Mouse (Mus musculus) heart, embryonic 14.5 days (tissue): ENCODE measurements around the gene Cops7a. TPM values are rescaled to one million over a fixed set of nuclear protein-coding genes. Genes with fewer than 3 reads are reported as not detected.

Experiments used
- ATAC-seq: fragments of 200-750 bp; cut with Nextera tagmentation; 2 replicates; pipeline ENCODE4 v1.8.0; 2017; ENCODE audit warnings: low read depth, moderate TSS enrichment; ENCODE audit not compliant: insufficient number of reproducible peaks, insufficient read depth, low FRiP score
- H3K27ac ChIP-seq, 2 experiments: fragments of 200-500 bp in 1 of 2; fragments of 300-500 bp in 1 of 2; sonication (generic) in 1 of 2; replicated peaks in 1 of 2; 2 replicates each; pipeline ENCODE4 v1.5.1; 2012 to 2014; ENCODE audit warnings: low read depth in 2 of 2, low read length in 2 of 2, control low read depth in 1 of 2, mild to moderate bottlenecking in 1 of 2, mixed read lengths in 1 of 2; ENCODE audit not compliant: control insufficient read depth in 1 of 2, insufficient read depth in 1 of 2
- H3K27me3 ChIP-seq: fragments of 300-500 bp; sonication (generic); 2 replicates; pipeline ENCODE4 v1.6.1; 2014; ENCODE audit warnings: mild to moderate bottlenecking, low read length, control low read depth; ENCODE audit not compliant: control insufficient read depth, insufficient read depth
- H3K36me3 ChIP-seq: fragments of 300-500 bp; sonication (generic); 2 replicates; pipeline ENCODE4 v1.6.1; 2014; ENCODE audit warnings: mild to moderate bottlenecking, control low read depth, low read length, mixed read lengths; ENCODE audit not compliant: control insufficient read depth, insufficient read depth
- H3K4me1 ChIP-seq, 2 experiments: fragments of 200-500 bp in 1 of 2; fragments of 300-500 bp in 1 of 2; sonication (generic) in 1 of 2; 2 replicates each; pipeline ENCODE4 v1.6.1; 2012 to 2014; ENCODE audit warnings: low read length in 2 of 2, control low read depth in 1 of 2, mixed read lengths in 1 of 2; ENCODE audit not compliant: control insufficient read depth in 2 of 2, insufficient read depth in 2 of 2
- H3K4me2 ChIP-seq: fragments of 300-500 bp; sonication (generic); 2 replicates; pipeline ENCODE4 v1.6.1; 2014; ENCODE audit warnings: mild to moderate bottlenecking, low read length
- H3K4me3 ChIP-seq, 2 experiments: fragments of 200-500 bp in 1 of 2; fragments of 300-500 bp in 1 of 2; sonication (generic) in 1 of 2; 2 replicates each; pipeline ENCODE4 v1.5.1; 2012 to 2014; ENCODE audit warnings: low read length in 2 of 2, mild to moderate bottlenecking in 2 of 2, control low read depth in 1 of 2, low read depth in 1 of 2, moderate library complexity in 1 of 2; ENCODE audit not compliant: control insufficient read depth in 1 of 2, insufficient read depth in 1 of 2
- H3K9ac ChIP-seq: fragments of 300-500 bp; sonication (generic); 2 replicates; pipeline ENCODE4 v1.6.1; 2014; ENCODE audit warnings: mild to moderate bottlenecking, low read length
- H3K9me3 ChIP-seq: fragments of 300-500 bp; sonication (generic); 2 replicates; pipeline ENCODE4 v1.6.1; 2016; ENCODE audit warnings: low read length, control low read depth; ENCODE audit not compliant: control insufficient read depth
- WGBS: fragments of 180-500 bp; shearing (Covaris S2); extraction: QIAGEN DNeasy Blood & Tissue Kit; methylation state at CpG from one replicate; pipeline ENCODE4 v1.1.7; 2014; 5-methylcytosine and 5-hydroxymethylcytosine counted together
- polyA plus RNA-seq: library from polyadenylated mRNA; unstranded; fragments of >200 nt; fragmentation: Nextera tagmentation; extraction: Ambion mirVana; gene quantifications from 2 replicates; pipeline ENCODE4 v1.2.1, GENCODE M21; 2014

The Cops7a gene
- polyA plus RNA-seq, 1 experiment from 2014 or later: 135 TPM

- no peaks in the 10 kb centered on the region for H3K27me3 ChIP-seq
- peaks cover 25% of the 10 kb centered on the region for H3K36me3 ChIP-seq
- under 1% methylated on average over 68 of the region's 89 CpGs for WGBS
- peaks cover 35 to 47% of the 10 kb centered on the region in 2 experiments for H3K4me1 ChIP-seq
- no peaks in the 10 kb centered on the region for H3K9me3 ChIP-seq
- peak overlapping the region; percentile 82 to 98 for H3K4me3 ChIP-seq
- peak overlapping the region; percentile 97 for H3K4me2 ChIP-seq
- peak overlapping the region; percentile 100 for H3K9ac ChIP-seq
- peak overlapping the region; percentile 99 to 100 for H3K27ac ChIP-seq
- peak; percentile 71 for ATAC-seq
Observed at GRCm38 (mm10) chr6:124917518-124918330, 47.6 kb downstream of the Cops7a start.

- H3K27me3 ChIP-seq: no peaks in the 10 kb centered on the region
- peaks cover 25% of the 10 kb centered on the region for H3K36me3 ChIP-seq
- WGBS: under 1% methylated on average over 25 of the region's 67 CpGs
- H3K4me3 ChIP-seq: peak overlapping the region; percentile 82 to 98
- no peaks in the 10 kb centered on the region for H3K9me3 ChIP-seq
- peak overlapping the region; percentile 93 to 100 for H3K27ac ChIP-seq
- H3K4me1 ChIP-seq: peaks cover 35 to 48% of the 10 kb centered on the region in 2 experiments
- peak; percentile 66 for ATAC-seq
- peak overlapping the region; percentile 97 for H3K4me2 ChIP-seq
- peak overlapping the region; percentile 100 for H3K9ac ChIP-seq
Observed at GRCm38 (mm10) chr6:124916695-124917517, 48.4 kb downstream of the Cops7a start.

GRCm38 (mm10) chr6:124915942-124916694 is 49.2 kb downstream of the Cops7a start:
- peaks cover 36 to 51% of the 10 kb centered on the region in 2 experiments for H3K4me1 ChIP-seq
- no peak for ATAC-seq
- WGBS: 8% methylated on average over 12 of the region's 12 CpGs

GRCm38 (mm10) chr6:124915160-124915941 is 50.0 kb downstream of the Cops7a start:
- ATAC-seq: no peak
- Histone ChIP-seq H3K27me3 (peaks cover 3% of the 10 kb centered on the region; the same call in 1 of the 2 replicates), H3K4me1 (peaks cover 31 to 47% of the 10 kb centered on the region in 2 experiments), H3K4me3 (peak overlapping the region; percentile 82 to 98), H3K27ac (no peak overlapping the region), H3K9me3 (no peaks in the 10 kb centered on the region), H3K4me2 (peak overlapping the region; percentile 97), H3K9ac (peak overlapping the region; percentile 100), H3K36me3 (peaks cover 25% of the 10 kb centered on the region)
- WGBS: 17% methylated on average over 22 of the region's 22 CpGs

More at GRCm38 (mm10) chr6:124915942-124916694, 49.2 kb downstream of the Cops7a start:
- Histone ChIP-seq H3K4me3 (peak overlapping the region; percentile 82 to 98), H3K36me3 (peaks cover 25% of the 10 kb centered on the region), H3K27me3 (no peaks in the 10 kb centered on the region), H3K9me3 (no peaks in the 10 kb centered on the region), H3K27ac (peak overlapping the region in 1 of 2 experiments; percentile 100; a peak in 2 of 4 replicates), H3K4me2 (peak overlapping the region; percentile 97), H3K9ac (peak overlapping the region; percentile 100)

GRCm38 (mm10) chr6:124914511-124914910 is 50.8 kb downstream of the Cops7a start:
- Histone ChIP-seq H3K4me1 (peaks cover 34 to 51% of the 10 kb centered on the region in 2 experiments), H3K36me3 (peaks cover 25% of the 10 kb centered on the region), H3K4me3 (no peak overlapping the region), H3K9ac (peak overlapping the region; percentile 100; the same call in 1 of the 2 replicates), H3K27me3 (peaks cover 4% of the 10 kb centered on the region; the same call in 1 of the 2 replicates), H3K27ac (no peak overlapping the region), H3K4me2 (peak overlapping the region; percentile 97; the same call in 1 of the 2 replicates), H3K9me3 (no peaks in the 10 kb centered on the region)
- 90% methylated on average over 7 of the region's 7 CpGs for WGBS
- ATAC-seq: no peak

DNA sequence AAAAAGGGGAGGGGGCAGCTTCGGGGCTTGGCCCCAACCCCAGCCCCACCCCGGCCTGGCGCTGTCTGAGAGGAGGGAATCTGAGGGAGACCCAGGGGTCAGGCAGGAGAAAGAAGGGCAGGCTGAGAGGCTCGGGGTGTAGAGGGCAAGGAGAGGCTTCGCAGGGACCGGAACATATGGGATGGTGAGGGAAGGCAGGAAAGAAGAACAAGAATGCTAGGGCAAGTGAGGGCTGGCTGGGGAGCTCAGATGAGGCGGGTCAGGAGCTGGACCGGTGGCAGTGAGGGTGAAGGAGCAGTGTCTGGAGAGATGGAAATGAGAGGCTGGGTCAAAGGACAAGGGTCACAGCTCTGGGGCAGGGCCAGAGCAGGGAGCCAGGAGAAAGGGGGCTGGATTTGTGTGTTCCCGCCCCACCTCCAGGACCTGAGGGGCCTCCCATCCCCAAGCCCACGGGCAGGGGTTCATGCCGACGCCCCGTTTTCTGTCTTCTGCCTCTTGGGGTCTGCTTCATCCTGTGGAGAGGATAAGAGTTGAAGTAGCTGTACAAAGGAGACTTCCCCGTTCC is 51.5 kb downstream of the Cops7a start:
- H3K9ac ChIP-seq: no peak overlapping the region
- H3K27me3 ChIP-seq: peaks cover 4% of the 10 kb centered on the region; the same call in 1 of the 2 replicates
- no peaks in the 10 kb centered on the region for H3K9me3 ChIP-seq
- peaks cover 25% of the 10 kb centered on the region for H3K36me3 ChIP-seq
- no peak overlapping the region for H3K4me3 ChIP-seq
- no peak for ATAC-seq
- peaks cover 29 to 45% of the 10 kb centered on the region in 2 experiments for H3K4me1 ChIP-seq
- H3K27ac ChIP-seq: 0 out of 4 replicates have a peak overlapping the region, but pooled peaks of 1 of the 2 experiments have one; percentile 8
- 78% methylated on average over 12 of the region's 14 CpGs for WGBS
- no peak overlapping the region for H3K4me2 ChIP-seq
